Mouse (Mus musculus) spleen, adult 18-20 months (tissue): Measurements from ENCODE around the gene Abcg8.

Experiments
- DNase-seq, 2 experiments: peaks; one replicate each; pipeline ENCODE4 v3.0.0; 2022; ENCODE audit warnings: mixed read lengths in 2 of 2

Gene Abcg8

DNA sequence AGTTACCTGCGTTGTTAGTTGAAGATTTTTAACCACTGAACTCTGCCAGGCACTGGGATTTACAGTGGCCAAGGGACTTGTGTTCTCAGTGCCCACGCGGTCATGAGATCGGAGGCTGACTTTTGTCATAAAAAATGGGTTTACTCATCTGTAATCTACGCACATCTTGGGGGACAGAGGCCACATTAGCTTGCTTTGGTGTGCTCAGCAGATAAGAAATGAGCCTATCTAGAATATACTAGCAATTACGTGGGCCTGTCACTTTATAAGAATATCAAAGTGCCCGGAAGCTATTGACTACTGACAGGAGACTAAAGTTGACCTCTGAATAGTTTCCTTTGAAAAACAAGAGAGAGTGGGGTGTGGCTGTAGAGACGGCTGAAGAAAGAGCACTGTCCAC, 17.2 kb upstream of the Abcg8 start:
- no peak for DNase-seq

- no peak for DNase-seq
Measured at GRCm38 (mm10) chr17:84665053-84665452, 11.0 kb upstream of the Abcg8 start.

GRCm38 (mm10) chr17:84665691-84666090, 10.4 kb upstream of the Abcg8 start:
- no peak for DNase-seq

GRCm38 (mm10) chr17:84667848-84668247, 8.3 kb upstream of the Abcg8 start:
- DNase-seq, result no peak

- DNase-seq, result no peak
Measured at GRCm38 (mm10) chr17:84672376-84673369, 3.4 kb upstream of the Abcg8 start.

DNA sequence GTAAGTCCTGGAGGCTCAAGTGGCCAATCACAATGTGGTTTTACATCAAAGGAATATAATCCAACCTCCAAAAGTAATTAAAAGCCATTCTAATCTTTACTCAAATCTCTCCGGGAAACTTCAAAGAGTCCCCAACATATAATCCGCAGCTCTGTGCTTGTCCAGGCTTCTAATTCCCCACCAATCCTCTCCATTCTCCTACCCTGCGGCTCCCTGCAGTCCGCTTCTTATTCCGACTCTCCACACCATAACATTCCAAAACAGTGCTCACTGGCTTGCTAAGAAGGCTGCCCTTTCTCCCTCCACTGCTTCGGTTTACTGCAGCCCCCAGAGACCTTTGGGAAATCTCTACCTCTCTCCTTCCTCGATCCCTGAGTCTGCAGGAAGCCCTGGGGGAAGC, 2.1 kb upstream of the Abcg8 start:
- no peak for DNase-seq

- no peak for DNase-seq
Measured at GRCm38 (mm10) chr17:84675204-84675603, 898 bp upstream of the Abcg8 start.

DNA sequence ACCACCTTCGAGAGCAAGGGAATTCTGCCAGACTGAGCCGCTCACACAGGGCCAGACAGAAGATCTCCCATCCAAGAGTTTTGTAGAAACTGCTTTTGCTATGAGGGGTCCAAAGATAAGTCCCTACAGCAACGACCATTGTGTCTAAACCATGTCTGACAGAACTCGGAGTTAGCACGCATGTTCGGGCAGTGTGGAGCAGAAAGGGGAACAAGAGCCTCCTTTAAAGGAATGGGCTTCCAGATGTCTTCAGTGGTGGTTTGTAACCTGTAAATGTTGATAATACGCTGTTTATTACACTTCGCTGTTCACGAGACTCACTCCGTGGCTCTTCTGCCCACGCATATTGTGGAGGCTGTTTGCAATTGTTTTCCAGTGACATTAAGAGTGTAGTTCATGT, 1.5 kb downstream of the Abcg8 start:
- no peak for DNase-seq

- no peak for DNase-seq
Measured at GRCm38 (mm10) chr17:84681670-84682069, 5.6 kb downstream of the Abcg8 start.

- no peak for DNase-seq
Measured at GRCm38 (mm10) chr17:84682734-84683717, 6.9 kb downstream of the Abcg8 start, which contains the start of gene Abcg5. Abcg5 (minus strand) TSS chr17:84683011.

DNA sequence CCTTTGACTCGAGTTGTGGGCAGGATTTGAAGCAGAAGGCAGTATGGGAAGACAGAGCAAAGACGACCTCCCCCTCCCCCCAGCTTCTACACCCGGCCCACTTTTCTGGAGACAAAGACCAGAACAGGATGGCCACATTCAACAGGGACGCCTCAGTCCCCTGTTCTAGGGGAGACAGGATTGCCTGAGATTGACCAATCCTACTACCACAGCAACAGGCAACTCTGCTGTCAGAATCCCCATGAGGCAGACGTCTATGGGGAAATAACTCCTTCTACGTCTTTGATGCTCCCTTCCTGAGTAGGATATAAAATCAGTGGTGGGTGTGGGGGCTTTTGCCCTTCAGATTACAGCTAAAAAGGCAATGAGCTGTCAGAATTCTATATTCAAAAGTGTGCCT, 8.2 kb downstream of the Abcg8 start:
- no peak for DNase-seq

DNA sequence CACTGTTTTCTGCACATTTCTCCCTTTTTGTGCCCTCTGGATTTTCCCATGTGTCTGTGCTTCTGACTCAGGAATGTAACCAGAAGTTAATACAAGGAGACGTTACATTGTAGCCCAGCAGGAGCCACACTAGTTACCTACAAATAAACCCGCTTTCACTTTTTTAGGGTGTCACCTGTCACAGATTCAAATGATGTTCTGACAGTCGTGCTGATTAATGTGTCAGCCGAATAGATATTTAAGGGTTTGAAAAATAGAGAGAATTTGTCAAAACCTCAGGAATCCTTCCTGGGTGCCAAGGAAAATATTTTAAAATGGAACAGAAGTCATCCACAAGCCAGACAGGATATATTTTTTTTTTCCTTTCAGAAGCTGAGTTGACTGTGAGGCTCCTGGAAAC, 9.2 kb downstream of the Abcg8 start:
- DNase-seq, result no peak

DNA sequence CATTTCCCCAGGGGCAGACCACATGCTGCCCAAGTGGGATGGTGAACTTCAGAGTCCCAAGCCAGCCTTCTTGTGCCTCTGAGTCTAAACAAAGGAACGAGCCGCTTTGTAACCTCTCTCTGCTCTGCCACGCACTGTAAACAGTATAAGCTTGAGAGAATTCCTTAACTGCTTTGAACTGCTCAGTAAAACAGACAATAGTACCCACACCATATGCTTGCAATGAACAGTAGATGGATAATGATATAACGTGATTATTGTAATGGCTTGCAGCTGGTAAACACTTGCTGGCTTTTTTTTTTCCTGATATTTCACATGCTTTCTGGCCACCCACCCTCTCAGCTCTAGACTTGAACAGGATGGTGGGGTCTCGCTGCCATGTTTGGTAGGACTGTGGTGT, 11.9 kb downstream of the Abcg8 start:
- DNase-seq, result no peak

DNA sequence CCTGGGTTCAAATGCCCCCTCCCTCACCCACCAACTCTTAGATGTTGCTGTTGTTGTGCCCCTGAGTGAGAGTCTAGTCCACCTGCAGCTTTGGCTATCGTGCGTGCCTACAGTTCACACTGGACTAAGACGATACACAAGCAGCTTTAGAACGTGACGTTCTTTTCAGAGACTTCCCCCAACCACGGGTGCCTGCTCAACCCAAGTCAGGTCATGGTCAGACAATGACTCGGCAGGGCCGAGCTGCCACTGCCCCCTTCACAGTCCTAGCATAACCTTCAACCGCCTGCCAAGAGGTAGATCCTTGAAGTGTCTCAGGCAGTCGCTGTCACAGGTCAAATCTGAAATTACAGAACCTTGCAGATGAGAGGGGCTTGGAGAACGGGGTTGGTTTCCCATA, 12.7 kb downstream of the Abcg8 start:
- DNase-seq, result no peak

DNA sequence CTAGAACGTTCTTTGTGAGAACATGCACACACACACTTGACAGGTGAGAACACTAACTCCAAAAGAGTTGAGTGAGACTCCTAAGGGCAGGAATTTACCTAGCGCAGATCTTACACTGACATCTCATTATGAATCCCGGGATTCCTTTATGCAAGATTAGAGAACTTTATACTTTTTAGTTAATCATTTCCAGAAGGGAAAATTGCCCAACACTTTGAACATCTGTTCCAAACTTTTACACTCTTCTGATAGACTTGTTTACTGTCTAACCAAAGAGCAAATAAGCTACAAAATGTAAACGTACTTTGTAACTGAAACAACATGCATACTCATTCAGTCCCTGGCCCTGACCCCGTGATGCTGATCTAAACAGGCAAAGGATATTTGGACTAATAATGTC, 13.2 kb downstream of the Abcg8 start:
- DNase-seq, result no peak

GRCm38 (mm10) chr17:84690111-84690510, 14.0 kb downstream of the Abcg8 start:
- DNase-seq, result no peak

DNA sequence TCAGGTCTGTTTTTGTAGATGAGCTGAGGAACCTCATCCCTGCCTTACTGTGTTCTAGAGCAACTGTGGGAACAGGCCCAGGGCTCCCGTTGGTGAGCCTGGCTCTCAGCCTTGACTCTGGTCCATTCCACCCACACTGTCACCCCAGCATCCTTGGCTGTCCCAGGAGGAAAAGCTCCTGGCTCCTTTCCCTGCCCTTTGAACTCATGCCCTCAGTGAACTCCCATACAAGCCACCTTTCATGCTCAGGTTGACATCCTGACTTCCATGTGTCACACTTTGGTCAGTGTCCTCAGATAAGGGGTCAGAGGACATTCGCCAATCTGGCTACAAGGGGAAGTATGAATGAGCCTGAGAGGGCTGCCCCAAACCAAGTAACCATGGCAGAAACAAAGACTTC, 17.6 kb downstream of the Abcg8 start:
- no peak for DNase-seq

GRCm38 (mm10) chr17:84696537-84696936, 20.4 kb downstream of the Abcg8 start:
- no peak for DNase-seq

DNA sequence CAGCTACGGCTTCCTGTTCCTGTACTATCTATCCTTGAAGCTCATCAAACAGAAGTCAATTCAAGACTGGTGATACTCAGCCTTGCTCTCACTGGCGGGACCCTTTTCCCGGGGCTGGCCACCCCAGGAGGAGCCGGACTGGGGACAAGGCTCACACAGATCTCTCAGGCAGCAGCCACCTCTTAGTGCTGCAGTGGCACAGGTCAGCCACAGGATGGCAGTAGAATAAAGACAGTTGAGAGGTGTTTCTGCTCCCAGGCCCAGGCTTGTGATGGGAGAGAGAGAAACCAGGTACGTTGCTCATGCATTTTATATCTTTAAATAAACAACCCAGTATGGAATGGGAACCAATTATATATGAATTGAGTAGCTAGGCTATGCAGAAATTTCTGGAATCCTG, 22.6 kb downstream of the Abcg8 start:
- DNase-seq, result peak in 1 of 2 experiments; percentile 24

DNA sequence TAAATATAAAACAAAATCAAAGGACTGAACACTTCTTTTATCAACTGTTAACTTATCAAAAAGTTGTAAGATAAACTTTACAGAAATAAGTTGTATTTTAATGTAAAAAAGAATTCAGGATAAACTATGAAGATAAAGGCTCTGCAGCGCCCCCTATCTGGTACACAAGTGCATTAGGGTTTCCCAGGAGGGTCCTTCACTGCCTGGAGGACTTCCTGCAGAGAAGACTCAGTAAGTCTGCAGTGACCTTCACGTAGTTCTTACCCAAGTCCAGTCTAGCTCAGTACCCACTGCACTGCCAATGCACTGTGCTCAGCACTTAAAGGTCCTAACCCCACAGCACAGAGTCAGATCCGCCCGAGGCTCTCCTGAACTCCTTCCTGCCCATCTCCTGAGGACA, 31.3 kb downstream of the Abcg8 start:
- no peak for DNase-seq

- no peak for DNase-seq
Measured at GRCm38 (mm10) chr17:84708818-84709217, 32.7 kb downstream of the Abcg8 start.

GRCm38 (mm10) chr17:84709403-84709851, 33.3 kb downstream of the Abcg8 start:
- no peak for DNase-seq

- no peak for DNase-seq
Measured at GRCm38 (mm10) chr17:84713563-84714164, 37.6 kb downstream of the Abcg8 start.
